Mouse (Mus musculus) left cerebral cortex, postnatal 4 days (tissue): ENCODE results near the gene Bcl6. TPM values are rescaled to one million over a fixed set of nuclear protein-coding genes. Genes with fewer than 3 reads are reported as not detected.

Source experiments
- DNase-seq: peaks from one replicate; pipeline ENCODE4 v3.0.0-alpha.2; 2022
- intact Hi-C: fragments of 180-260 bp; cut with DNase I; formaldehyde crosslinking; loops from one replicate; pipeline ENCODE4 v1.15.1; 2025
- total RNA-seq, 2 experiments: library from RNA; stranded (reverse); gene quantifications; 2 replicates each; pipeline ENCODE4 v1.2.3; 2021

The Bcl6 gene
- total RNA-seq, 2 experiments from 2014 or later, result 21.0 to 22.4 TPM

DNA sequence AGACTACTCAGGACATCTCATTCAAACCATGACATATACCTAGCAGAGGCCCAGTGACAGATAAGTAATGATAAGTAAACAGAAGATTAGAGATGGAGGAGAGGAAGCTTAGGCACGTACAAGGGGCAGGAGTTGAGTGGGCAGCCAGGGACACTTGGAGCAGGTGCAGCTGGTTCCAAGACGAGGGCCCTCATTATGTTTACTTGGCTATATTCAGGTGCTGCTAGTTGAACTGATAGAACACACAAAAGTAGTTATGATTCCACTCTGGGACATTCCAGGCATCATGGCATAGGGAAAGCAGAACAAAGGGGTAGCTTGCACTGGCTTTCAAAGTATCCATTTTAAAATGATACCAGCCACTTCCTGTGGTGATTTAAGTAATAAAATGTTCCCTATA lies 54.3 kb downstream of the Bcl6 start:
- no peak for DNase-seq
- intact Hi-C loops, result no loop called here

DNA sequence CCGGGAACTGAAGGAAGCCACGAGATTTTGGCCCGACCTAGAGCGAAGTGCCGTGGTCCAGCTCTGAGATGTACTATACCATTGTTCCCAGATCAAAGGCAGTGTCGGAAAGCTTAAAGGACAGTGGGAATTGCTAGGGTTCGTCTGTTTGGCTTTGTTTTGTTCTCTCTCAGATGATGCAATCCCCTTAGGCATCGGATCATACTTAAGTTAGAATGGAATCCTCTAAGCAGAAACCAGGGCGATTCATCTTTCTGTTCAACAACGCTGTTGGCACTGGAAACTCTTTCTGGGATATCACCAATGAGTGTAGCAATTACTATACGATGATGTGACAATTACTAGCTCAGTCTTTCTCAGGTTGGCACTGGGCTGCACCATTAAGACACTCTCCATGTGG lies 56.4 kb downstream of the Bcl6 start, which contains the start of gene Rtp2:
Gene Rtp2 (minus strand): TSS at position 101 of the 400 bp plus-strand sequence.
- no peak for DNase-seq
- intact Hi-C loops, result no loop called here

DNA sequence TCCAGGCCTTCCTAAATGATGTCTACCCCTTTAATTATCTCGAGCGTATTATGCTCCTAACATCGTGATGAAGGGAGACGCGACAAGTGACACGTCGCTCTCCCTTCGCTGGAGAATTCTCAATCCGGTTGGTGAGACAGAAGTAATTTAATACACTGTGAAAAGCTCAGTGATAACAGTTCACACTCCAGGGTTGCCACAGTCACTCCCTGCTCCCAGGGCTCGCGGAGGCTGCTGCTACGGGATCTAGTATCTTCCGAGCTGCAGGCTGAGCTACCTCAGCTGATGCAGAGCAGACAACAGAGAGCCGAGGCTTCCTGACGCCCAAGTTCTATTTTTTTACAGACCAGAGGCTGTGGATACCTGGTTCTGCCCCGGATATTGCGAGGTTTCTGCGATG lies 57.4 kb downstream of the Bcl6 start:
- intact Hi-C loops, result no loop called here
- no peak for DNase-seq

DNA sequence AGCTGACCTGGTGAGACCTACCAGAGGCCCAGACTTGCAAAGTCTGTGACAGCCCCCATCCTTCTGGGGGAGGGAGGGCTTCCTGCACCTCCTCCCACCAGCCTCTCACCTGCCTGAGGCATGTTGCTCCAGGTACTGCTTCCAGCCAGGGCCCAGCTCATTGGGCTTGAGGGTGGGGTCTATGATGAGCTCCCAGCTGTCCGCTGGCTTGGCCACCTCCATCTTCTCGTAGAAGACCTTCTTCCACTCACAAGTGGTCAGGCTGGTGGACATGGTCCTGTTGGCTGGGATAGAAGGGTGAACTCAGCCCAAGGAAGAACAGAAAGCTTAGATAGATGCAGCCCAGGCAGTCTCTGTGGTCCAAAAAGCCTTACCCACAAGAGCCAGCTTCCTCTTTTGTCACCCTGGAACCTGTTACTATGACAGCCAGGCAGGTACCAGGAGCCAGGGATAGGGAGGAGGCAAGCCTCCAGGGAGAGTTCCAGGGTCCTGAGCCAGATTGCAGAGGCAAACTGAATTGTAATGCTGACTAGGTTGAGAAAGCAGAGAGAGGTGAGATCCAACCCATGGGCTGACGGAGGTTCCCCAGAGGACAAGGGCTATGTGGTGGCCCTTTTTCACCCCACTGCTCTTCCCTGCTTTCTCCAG lies 58.1 kb downstream of the Bcl6 start:
- DNase-seq, result no peak
- intact Hi-C loops, result no loop called here

DNA sequence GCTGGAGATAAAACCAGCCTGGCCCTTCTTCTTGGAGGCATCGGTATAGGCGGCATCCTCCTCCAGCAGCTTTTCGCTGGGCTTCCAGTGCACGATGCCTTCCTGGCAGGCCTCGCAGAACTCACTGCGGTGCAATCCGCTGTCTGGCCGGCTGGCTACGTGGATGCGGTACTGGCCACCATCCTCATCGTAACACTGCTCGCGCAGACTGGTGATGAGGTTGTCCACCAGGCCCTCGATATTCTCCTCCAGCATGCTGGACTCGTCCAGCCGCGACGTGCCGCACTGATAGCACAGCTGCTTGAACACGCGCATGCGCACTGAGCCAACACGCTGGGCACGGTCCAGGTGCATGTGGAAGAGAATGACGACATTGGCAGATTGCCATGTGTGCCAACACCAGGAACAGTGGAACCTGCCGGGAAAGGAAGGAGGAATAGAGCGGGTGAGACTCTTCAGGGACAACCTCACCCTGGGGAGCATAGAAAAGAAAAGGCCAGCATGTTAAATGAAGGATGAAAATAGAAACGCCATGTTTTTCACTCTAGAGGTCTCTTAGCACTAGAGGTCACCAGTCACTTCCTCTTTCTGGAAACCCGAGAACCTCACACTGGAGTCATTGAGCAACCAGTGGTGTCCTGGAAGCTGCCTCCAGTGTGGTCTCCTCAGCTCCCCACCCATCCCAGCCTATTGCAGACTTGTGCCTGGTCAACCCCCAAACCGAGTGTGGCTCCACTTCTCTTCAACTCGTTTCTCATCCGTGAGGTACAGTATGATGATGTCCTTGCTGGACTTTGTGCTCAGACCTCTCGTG lies 61.1 kb downstream of the Bcl6 start:
- peak; percentile 19 for DNase-seq
- intact Hi-C loops, result no loop called here

DNA sequence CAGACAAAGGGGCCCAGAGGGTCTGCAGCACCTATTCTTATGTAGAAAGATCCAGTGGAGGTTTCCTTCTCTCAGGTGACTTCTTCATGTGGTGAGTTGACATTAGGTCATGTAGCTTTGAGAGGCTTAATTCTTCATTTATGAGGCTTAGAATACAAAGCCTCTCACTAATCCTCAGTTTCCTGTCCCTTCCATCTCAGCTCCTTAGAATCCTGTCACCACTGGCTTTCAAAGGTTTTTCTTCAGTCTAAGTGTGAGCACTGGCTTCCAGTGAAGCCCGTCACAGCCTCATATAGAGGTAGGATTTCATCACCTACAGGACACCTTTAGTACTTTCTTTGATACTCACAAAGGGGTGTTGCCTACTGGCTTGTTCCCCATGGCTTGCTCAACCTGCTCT lies 65.7 kb downstream of the Bcl6 start:
- DNase-seq, result no peak
- intact Hi-C loops, result no loop called here

DNA sequence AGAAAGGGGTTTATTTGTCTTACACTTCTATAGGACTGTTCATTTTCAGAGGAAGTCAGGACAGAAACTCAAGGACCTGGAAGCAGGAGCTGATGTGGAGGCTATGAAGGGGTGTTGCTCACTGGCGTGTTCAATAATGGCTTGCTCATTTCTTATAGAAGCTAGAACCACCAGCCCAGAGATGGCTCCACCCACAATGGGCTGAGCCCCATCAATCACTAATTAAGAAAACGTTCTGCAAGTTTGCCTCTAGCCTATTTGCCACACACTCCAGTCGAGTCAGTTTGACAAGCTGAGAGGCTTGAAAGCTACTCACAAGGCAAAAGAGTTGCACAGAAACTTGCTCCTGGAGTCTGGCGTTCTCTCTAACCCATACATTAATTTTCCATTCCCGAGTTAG lies 67.0 kb downstream of the Bcl6 start:
- intact Hi-C loops, result no loop called here
- no peak for DNase-seq

DNA sequence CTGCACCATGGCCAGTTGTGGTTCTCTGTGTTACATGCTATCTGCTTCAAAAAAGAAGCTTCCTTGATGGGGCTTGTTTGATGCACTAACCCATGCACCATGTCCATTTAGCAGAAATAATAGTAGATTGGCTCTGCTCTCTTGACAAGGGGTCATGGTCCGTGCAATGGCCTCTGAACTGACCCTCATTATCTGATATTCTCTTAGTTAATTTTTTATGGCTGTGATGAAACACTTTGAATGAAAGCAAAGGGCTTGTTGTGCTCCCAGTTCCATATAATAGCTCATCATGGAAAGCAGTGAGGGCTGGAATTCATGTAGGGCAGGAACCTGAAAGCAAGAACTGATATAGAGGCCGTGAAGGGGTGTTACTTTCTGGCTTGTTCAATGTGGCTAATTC lies 69.2 kb downstream of the Bcl6 start:
- no peak for DNase-seq
- intact Hi-C loops, result no loop called here

Other genes with a start within 250 kb of the Bcl6 start
- gene Sst, start 97.9 kb downstream of the Bcl6 start, total RNA-seq, result 100 to 1,000 TPM; 251 to 315 TPM
- under 1 TPM in 1 of 2 experiments, not detected in 1; 0.36 TPM for gene Rtp2, start 56.5 kb downstream of the Bcl6 start, total RNA-seq
- not detected for gene Gm37419, start 370 bp downstream of the Bcl6 start, total RNA-seq